Mouse (Mus musculus) brain, embryonic 14.5 days (tissue): ENCODE data around the gene Fer.

Experiments
- CTCF ChIP-seq: fragments of 200-500 bp; IDR thresholded peaks from 2 replicates; pipeline ENCODE4 v1.5.1; 2012; ENCODE audit warnings: inconsistent platforms, mild to moderate bottlenecking, moderate library complexity, borderline replicate concordance; ENCODE audit not compliant: insufficient read depth, insufficient read length; ENCODE audit errors: extremely low read depth
- POLR2A ChIP-seq: fragments of 200-500 bp; IDR thresholded peaks from 2 replicates; pipeline ENCODE4 v1.6.1; 2012; ENCODE audit warnings: mild to moderate bottlenecking, inconsistent platforms, borderline replicate concordance; ENCODE audit not compliant: poor library complexity, insufficient read depth, insufficient read length, severe bottlenecking; ENCODE audit errors: extremely low read depth

DNA sequence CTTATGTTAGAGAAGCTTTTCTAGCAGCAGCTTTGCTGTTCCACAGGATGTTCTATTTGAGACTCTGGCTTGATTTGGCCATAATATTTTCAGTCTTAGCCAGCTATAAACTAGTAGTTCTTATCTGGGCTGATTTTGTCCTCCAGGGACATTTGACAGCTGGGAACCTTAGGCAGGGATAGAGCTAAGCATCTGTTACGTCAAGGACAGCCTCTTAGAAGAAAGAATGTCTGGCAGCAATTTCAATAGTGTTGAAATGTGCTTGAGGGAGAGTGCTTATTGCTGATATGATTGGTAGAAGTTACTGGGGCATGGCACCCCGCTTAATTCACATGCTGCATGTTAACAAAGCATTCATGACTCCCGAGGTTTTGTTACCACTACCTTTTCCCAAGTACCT lies 62.7 kb downstream of the Fer start:
- TF ChIP-seq POLR2A: no peak
- no peak for TF ChIP-seq CTCF
